Mouse (Mus musculus) CD4-positive naive resting alpha-beta T cell, adult 57 days (primary cell): Measurements from ENCODE around the gene 2510009E07Rik. TPM values are rescaled to one million over a fixed set of nuclear protein-coding genes. Genes with fewer than 3 reads are reported as not detected.

Experiments
- total RNA-seq: library from RNA; stranded (reverse); gene quantifications from one replicate; pipeline ENCODE4 v1.2.4, GENCODE M21; 2023

The 2510009E07Rik gene
- 9.0 TPM for total RNA-seq

GRCm38 (mm10) chr16:21694463-21695241 lies at the start of gene 2510009E07Rik:
Gene 2510009E07Rik (minus strand): TSS chr16:21694665.

Other genes with a start within 250 kb of the 2510009E07Rik start
- gene Ehhadh, start 93.1 kb upstream of the 2510009E07Rik start, total RNA-seq = 4.4 TPM
- gene Map3k13, start 99.7 kb upstream of the 2510009E07Rik start, total RNA-seq = 0.83 TPM